Mouse (Mus musculus) forebrain, postnatal 0 days (tissue): ENCODE results near the gene Camta1. TPM values are rescaled to one million over a fixed set of nuclear protein-coding genes. Genes with fewer than 3 reads are reported as not detected.
A peak's percentile ranks its signal among the peaks of the same experiment; 100 is the strongest.

Experiments used
- ATAC-seq: fragments of 200-750 bp; cut with Nextera tagmentation; 2 replicates; pipeline ENCODE4 v1.8.0; 2017; ENCODE audit warnings: mild to moderate bottlenecking, moderate library complexity
- DNase-seq: peaks from one replicate; pipeline ENCODE4 v3.0.0-alpha.2; 2015
- H3K27ac ChIP-seq: fragments of 300-500 bp; sonication (generic); 2 replicates; pipeline ENCODE4 v1.5.1; 2014; ENCODE audit warnings: low read depth, mild to moderate bottlenecking, antibody characterized with exemption, low read length, moderate library complexity, mixed read lengths
- H3K27me3 ChIP-seq: fragments of 300-500 bp; sonication (generic); 2 replicates; pipeline ENCODE4 v1.6.1; 2014; ENCODE audit warnings: mild to moderate bottlenecking, low read length, mixed read lengths; ENCODE audit not compliant: insufficient read depth
- H3K36me3 ChIP-seq: fragments of 300-500 bp; sonication (generic); 2 replicates; pipeline ENCODE4 v1.6.1; 2014; ENCODE audit warnings: mild to moderate bottlenecking, moderate library complexity; ENCODE audit not compliant: insufficient read depth
- H3K4me1 ChIP-seq: fragments of 300-500 bp; sonication (generic); 2 replicates; pipeline ENCODE4 v1.6.1; 2014; ENCODE audit warnings: antibody characterized with exemption; ENCODE audit not compliant: insufficient read depth
- H3K4me2 ChIP-seq: fragments of 300-500 bp; sonication (generic); 2 replicates; pipeline ENCODE4 v1.6.1; 2014; ENCODE audit warnings: low read depth, mild to moderate bottlenecking, moderate library complexity
- H3K4me3 ChIP-seq: fragments of 300-500 bp; sonication (generic); 2 replicates; pipeline ENCODE4 v1.5.1; 2014; ENCODE audit warnings: low read depth, low read length, mixed read lengths
- H3K9ac ChIP-seq: fragments of 300-500 bp; sonication (generic); 2 replicates; pipeline ENCODE4 v1.6.1; 2014; ENCODE audit warnings: mild to moderate bottlenecking
- H3K9me3 ChIP-seq: fragments of 300-500 bp; sonication (generic); 2 replicates; pipeline ENCODE4 v1.6.1; 2016; ENCODE audit warnings: low read length
- CTCF ChIP-seq: sonication (generic); IDR thresholded peaks from 2 replicates; pipeline ENCODE4 v1.5.1; 2016; ENCODE audit warnings: antibody characterized with exemption, control low read depth, low read depth
- WGBS: fragments of 180-500 bp; shearing (Covaris S2); extraction: QIAGEN DNeasy Blood & Tissue Kit; methylation state at CpG from one replicate; pipeline ENCODE4 v1.1.7; 2014; 5-methylcytosine and 5-hydroxymethylcytosine counted together
- polyA plus RNA-seq: library from polyadenylated mRNA; unstranded; fragments of >200 nt; fragmentation: Nextera tagmentation; extraction: Ambion mirVana; gene quantifications from 2 replicates; pipeline ENCODE4 v1.2.1, GENCODE M21; 2015
- total RNA-seq: library from RNA; depleted of rRNA; stranded (reverse); fragments of >200 nt; gene quantifications from 2 replicates; pipeline ENCODE4 v1.2.3, GENCODE M21; 2014

Camta1 gene
- total and polyA plus RNA-seq, 2 experiments from 2014 or later: 87.4 to 131 TPM

DNA sequence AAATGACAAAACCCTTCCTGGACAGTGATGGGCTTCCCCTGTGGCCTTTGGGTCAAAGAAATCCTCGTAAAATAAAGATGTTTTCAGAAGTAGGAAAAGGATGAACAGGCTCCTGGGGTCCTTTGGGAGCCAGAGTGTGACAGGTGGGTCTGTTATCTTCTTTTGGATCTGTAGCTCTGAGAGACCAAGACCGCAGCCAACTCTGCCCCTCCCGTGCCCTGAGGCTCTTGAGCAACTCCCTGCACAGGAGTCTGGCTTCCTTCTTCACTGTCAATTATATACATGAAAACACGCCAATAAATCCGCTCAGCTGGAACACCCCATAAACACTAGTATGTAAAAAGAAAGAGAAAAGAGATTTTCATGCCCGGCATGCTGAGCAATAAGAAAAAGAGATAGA is 250.1 kb downstream of the Camta1 start:
- Histone ChIP-seq H3K4me2 (no peak overlapping the region), H3K4me1 (no peaks in the 10 kb centered on the region), H3K4me3 (no peak overlapping the region), H3K9me3 (no peaks in the 10 kb centered on the region), H3K36me3 (no peaks in the 10 kb centered on the region), H3K27ac (no peak overlapping the region), H3K27me3 (no peaks in the 10 kb centered on the region; the same call in 1 of the 2 replicates), H3K9ac (no peak overlapping the region)
- ATAC-seq: no peak
- WGBS: 49% methylated on average over 6 of the region's 6 CpGs
- DNase-seq: no peak
- TF ChIP-seq CTCF: no peak

DNA sequence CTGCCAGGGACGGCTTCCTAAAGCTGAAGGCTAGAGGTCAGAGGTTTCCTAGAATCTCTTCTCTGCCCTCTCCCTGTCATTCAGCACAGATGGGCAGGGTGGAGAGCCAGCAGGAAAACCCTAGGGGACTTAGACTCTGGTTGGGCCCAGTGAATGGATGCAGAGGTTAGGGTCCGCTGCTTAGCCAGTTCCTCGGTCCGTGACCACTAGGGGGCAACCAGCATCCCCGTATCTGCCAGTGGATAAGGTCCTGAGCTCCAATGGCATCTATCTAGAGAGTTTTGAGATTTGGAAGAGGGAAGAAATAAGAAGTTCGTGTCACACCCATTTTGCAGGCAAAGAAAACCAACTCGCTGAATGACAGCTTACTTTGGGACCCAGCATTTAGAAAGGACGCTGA is 251.4 kb downstream of the Camta1 start:
- WGBS: 19% methylated on average over 8 of the region's 8 CpGs
- Histone ChIP-seq H3K27me3 (no peaks in the 10 kb centered on the region; the same call in 1 of the 2 replicates), H3K4me3 (no peak overlapping the region), H3K4me2 (no peak overlapping the region), H3K4me1 (no peaks in the 10 kb centered on the region), H3K9me3 (no peaks in the 10 kb centered on the region), H3K27ac (no peak overlapping the region), H3K36me3 (no peaks in the 10 kb centered on the region), H3K9ac (no peak overlapping the region)
- TF ChIP-seq CTCF: peak; percentile 78
- no peak for ATAC-seq
- DNase-seq: peak; percentile 61

DNA sequence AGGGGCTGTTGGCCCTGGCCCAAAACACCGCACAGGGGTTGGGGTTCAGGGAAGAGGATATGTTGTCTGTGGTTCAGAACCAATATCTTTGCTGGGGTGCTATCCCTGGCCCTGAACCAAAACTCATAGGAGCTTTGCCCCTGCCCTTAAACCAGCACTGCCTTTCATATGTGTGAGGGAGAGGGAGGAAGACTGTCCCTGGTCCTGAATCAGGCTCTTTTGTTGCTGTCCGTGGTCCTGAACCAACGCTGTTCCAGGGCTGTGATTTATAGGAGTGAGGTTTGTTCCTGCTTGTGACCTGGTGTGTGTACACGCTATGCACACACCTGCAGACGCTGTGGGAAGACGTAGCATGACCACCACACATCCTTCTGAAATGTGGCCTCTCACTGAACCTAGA is 256.8 kb downstream of the Camta1 start:
- ATAC-seq: no peak
- no peak overlapping the region for H3K9ac ChIP-seq
- no peak for DNase-seq
- H3K27me3 ChIP-seq: no peaks in the 10 kb centered on the region; the same call in 1 of the 2 replicates
- H3K9me3 ChIP-seq: no peaks in the 10 kb centered on the region
- H3K4me2 ChIP-seq: no peak overlapping the region
- no peak overlapping the region for H3K27ac ChIP-seq
- no peak for TF ChIP-seq CTCF
- no peak overlapping the region for H3K4me3 ChIP-seq
- no peaks in the 10 kb centered on the region for H3K4me1 ChIP-seq
- H3K36me3 ChIP-seq: no peaks in the 10 kb centered on the region
- 49% methylated on average over 6 of the region's 6 CpGs for WGBS

DNA sequence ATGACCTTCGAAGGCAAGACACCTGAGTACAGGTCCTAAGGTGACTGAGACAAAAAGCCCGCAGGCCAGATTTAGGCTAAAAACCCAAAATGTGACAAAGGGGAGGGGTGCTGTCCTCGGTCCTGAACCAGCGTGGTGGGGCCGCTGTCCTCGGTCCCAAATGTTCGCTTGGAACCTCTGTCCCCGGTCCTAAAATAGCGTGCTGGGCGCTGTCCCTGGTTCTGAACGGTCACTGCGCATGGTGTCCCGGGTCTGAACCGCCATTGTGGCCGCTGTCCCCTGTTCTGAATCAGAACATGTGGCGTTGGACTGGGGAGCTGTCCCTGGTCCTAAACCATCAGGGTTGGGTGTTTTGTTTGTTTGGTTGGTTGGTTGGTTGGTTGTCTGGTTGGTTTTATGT is 257.2 kb downstream of the Camta1 start:
- Histone ChIP-seq H3K9me3 (no peaks in the 10 kb centered on the region), H3K27me3 (no peaks in the 10 kb centered on the region; the same call in 1 of the 2 replicates), H3K9ac (no peak overlapping the region), H3K4me3 (no peak overlapping the region), H3K4me1 (no peaks in the 10 kb centered on the region), H3K4me2 (no peak overlapping the region), H3K27ac (no peak overlapping the region), H3K36me3 (no peaks in the 10 kb centered on the region)
- DNase-seq: peak; percentile 61
- WGBS: 12% methylated on average over 16 of the region's 16 CpGs
- no peak; the same call in 1 of the 2 replicates for TF ChIP-seq CTCF
- no peak for ATAC-seq

DNA sequence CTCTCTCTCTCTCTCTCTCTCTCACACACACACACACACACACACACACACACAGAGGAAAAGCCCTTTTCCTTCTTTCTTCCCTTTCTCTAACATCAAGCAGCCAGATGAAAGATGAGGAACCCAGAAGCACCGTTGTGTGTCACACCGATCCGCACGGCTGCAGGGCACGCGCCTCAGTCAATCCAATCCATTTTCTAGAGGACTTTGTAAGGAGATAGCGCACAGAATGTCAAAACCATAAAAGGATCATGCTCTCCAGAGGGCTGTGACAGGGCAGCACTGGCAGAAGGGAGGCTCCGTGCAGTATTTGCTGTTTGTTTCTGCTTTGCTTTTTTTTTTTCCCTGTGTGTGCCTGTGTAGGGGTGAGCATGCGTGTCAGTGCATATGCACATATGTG is 258.1 kb downstream of the Camta1 start:
- Histone ChIP-seq H3K4me3 (no peak overlapping the region), H3K9ac (no peak overlapping the region), H3K36me3 (no peaks in the 10 kb centered on the region), H3K4me2 (no peak overlapping the region), H3K27ac (no peak overlapping the region), H3K27me3 (no peaks in the 10 kb centered on the region; the same call in 1 of the 2 replicates), H3K4me1 (no peaks in the 10 kb centered on the region), H3K9me3 (no peaks in the 10 kb centered on the region)
- 71% methylated on average over 9 of the region's 9 CpGs for WGBS
- TF ChIP-seq CTCF: no peak
- ATAC-seq (no peak), DNase-seq (no peak)

DNA sequence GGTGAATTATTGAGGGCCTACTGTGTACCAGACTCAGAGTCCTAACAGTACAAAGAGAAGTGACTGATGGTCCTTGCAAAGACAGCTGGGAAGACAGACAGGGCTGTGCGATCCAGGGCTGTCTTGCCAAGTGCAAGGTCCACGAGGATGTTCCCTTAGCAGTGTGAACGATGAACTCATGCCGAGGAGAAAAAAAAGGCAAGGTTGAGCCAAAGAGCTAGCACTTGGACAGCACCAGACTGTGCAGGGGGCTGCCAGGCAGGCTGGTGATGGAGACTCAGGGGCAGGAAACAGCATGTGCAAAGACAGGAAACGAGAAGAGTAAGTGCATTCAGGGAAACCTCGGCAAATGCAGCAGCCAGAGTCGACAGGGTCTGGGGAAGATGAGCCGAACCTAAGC is 266.6 kb downstream of the Camta1 start:
- no peaks in the 10 kb centered on the region for H3K9me3 ChIP-seq
- DNase-seq (no peak), ATAC-seq (peak; percentile 48; the same call in 1 of the 2 replicates)
- H3K4me1 ChIP-seq: no peaks in the 10 kb centered on the region
- WGBS: 49% methylated on average over 8 of the region's 8 CpGs
- no peaks in the 10 kb centered on the region for H3K36me3 ChIP-seq
- H3K27ac ChIP-seq: no peak overlapping the region
- H3K27me3 ChIP-seq: no peaks in the 10 kb centered on the region
- no peak for TF ChIP-seq CTCF
- no peak overlapping the region for H3K4me3 ChIP-seq
- no peak overlapping the region for H3K4me2 ChIP-seq
- H3K9ac ChIP-seq: no peak overlapping the region

DNA sequence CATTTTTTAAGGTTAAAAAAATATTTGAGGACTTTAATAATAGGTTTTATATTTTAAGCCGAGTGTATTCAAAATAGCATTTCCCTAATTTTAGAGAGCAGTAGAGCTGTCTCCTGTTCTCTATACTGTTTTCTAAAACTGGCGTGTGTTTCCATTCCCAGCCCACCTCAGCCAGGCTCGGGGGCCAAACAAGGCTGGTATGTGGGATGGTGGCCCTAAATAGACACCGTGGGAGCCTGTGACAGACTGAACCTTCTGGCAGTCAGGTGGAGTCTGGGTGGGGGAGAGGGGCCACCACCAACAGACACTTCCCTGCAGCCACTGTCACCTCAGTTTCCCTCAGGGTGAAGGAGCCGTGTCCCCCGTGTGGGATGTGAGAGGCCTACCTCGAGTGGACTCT is 268.6 kb downstream of the Camta1 start:
- Histone ChIP-seq H3K27me3 (no peaks in the 10 kb centered on the region), H3K27ac (no peak overlapping the region), H3K36me3 (no peaks in the 10 kb centered on the region), H3K9ac (no peak overlapping the region), H3K9me3 (no peaks in the 10 kb centered on the region), H3K4me3 (no peak overlapping the region), H3K4me1 (no peaks in the 10 kb centered on the region), H3K4me2 (no peak overlapping the region)
- no peak for ATAC-seq
- 75% methylated on average over 7 of the region's 7 CpGs for WGBS
- no peak for TF ChIP-seq CTCF
- no peak for DNase-seq

DNA sequence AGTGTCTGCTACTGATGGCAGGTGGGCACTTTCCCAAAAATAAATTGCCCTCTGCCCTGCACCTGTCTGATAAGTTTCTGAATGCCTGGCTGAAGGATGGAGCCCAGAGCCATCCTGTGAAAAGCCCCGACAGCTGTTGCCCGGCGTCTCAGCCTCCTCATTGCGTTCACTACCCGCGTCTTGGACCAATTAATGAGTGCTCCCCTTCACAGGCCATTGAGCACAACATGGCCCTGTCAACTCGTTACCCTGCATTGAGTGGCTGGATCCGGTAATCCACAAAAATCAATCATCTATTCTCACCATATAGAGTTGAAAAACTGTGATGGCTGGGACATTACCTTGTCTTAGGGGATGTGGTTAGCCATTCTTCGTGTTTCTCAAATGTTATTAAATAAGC is 275.6 kb downstream of the Camta1 start:
- ATAC-seq: no peak

More for the DNA sequence above, 275.6 kb downstream of the Camta1 start:
- no peaks in the 10 kb centered on the region for H3K9me3 ChIP-seq
- H3K27ac ChIP-seq: no peak overlapping the region
- no peak overlapping the region for H3K9ac ChIP-seq
- H3K4me2 ChIP-seq: no peak overlapping the region
- no peaks in the 10 kb centered on the region for H3K4me1 ChIP-seq
- DNase-seq: no peak
- no peak overlapping the region for H3K4me3 ChIP-seq
- 17% methylated on average over 9 of the region's 9 CpGs for WGBS
- no peaks in the 10 kb centered on the region for H3K27me3 ChIP-seq
- no peak for TF ChIP-seq CTCF
- H3K36me3 ChIP-seq: no peaks in the 10 kb centered on the region
